ENCODE assay signal across 19 mouse cellular contexts in the genomic region with DNA sequence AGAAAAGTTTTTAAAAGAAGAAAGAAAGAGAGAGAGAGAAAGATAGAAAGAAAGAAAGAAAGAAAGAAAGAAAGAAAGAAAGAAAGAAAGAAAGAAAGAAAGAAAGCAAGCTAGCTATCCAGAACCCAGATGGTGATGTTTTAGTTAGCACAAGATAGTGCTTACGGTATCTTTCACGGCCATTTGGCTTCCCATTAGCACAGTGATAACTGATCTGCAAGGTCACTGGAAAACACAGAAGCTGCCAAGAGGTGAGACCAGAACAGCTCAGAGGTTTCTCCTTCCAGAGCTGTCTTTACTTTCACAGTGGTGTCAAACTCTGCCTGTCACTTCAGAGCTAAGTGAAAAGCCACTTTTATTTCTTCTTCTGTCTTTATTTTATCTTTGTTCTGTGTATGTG.
"Had no signal": no experiment of that assay in that cellular context is flagged by ENCODE, and none has a peak within 500 bp of the region (broad histone marks: within the 10 kb centered on the region; RNA-seq: fewer than 3 reads in every experiment).

No protein-coding gene starts in this region.

- ATAC-seq: intestine, postnatal 0 days had no signal

- H3K27me3 ChIP-seq: liver, embryonic 13.5 days; megakaryocyte, embryonic 14.5 days; neural tube, embryonic 12.5 days; neural tube, embryonic 15.5 days had no signal

- H3K4me2 ChIP-seq: liver, embryonic 13.5 days; midbrain, embryonic 11.5 days; neural tube, embryonic 12.5 days; neural tube, embryonic 15.5 days had no signal

- H3K4me1 ChIP-seq: liver, embryonic 13.5 days; megakaryocyte, embryonic 14.5 days; neural tube, embryonic 12.5 days; neural tube, embryonic 15.5 days had no signal

- DNase-seq: kidney, adult 2 months; kidney, postnatal 25 days; layer of hippocampus, adult 9-11 months; liver, embryonic 13.5 days; lung, adult 2 months; lung, postnatal 14 days; lung, postnatal 4 days; midbrain, embryonic 14.5 days; retina, postnatal 1 day; right cerebral cortex, postnatal 25 days; thymus, adult 18-20 months; thymus, postnatal 4 days had no signal

- H3K27ac ChIP-seq: kidney, postnatal 0 days; layer of hippocampus, adult 2 months; liver, embryonic 13.5 days; neural tube, embryonic 12.5 days; neural tube, embryonic 15.5 days had no signal

- H3K36me3 ChIP-seq: liver, embryonic 13.5 days; neural tube, embryonic 12.5 days; neural tube, embryonic 15.5 days had no signal

- H3K9me3 ChIP-seq: liver, embryonic 13.5 days; megakaryocyte, embryonic 14.5 days; neural tube, embryonic 12.5 days; neural tube, embryonic 15.5 days had no signal

- H3K4me3 ChIP-seq: layer of hippocampus, adult 2 months; liver, embryonic 13.5 days; megakaryocyte, embryonic 14.5 days; neural tube, embryonic 12.5 days; neural tube, embryonic 15.5 days had no signal

- H3K9ac ChIP-seq: liver, embryonic 13.5 days; neural tube, embryonic 12.5 days; neural tube, embryonic 15.5 days had no signal
